Mouse (Mus musculus) layer of hippocampus, postnatal 14 days (tissue): ENCODE measurements around the gene Rps11. TPM values are rescaled to one million over a fixed set of nuclear protein-coding genes. Genes with fewer than 3 reads are reported as not detected.

Experiments used
- DNase-seq, 2 experiments: peaks; one replicate each; pipeline ENCODE4 v3.0.0; 2021 to 2022; ENCODE audit warnings: low spot score in 2 of 2, mixed read lengths in 1 of 2
- microRNA-seq, 2 experiments: library from miRNA; unstranded; fragments of <30 nt; microRNA quantifications; one replicate each; pipeline ENCODE4 v1.2.0; 2021
- total RNA-seq, 2 experiments: library from RNA; stranded (reverse); gene quantifications; 2 replicates each; pipeline ENCODE4 v1.2.3; 2021

Rps11 gene
- total RNA-seq, 2 experiments from 2014 or later: 427 to 461 TPM

GRCm38 (mm10) chr7:45090251-45090977, 33.8 kb downstream of the Rps11 start:
- DNase-seq: no peak

- no peak for DNase-seq
These were observed 35.6 kb downstream of the Rps11 start for GRCm38 (mm10) chr7:45088597-45088996.

- DNase-seq: no peak
These were observed 38.2 kb downstream of the Rps11 start for GRCm38 (mm10) chr7:45086084-45086483.

- DNase-seq: no peak
These were observed 40.8 kb downstream of the Rps11 start for GRCm38 (mm10) chr7:45083300-45083890.

GRCm38 (mm10) chr7:45082401-45083299, 41.6 kb downstream of the Rps11 start:
- DNase-seq: no peak

GRCm38 (mm10) chr7:45081016-45081415, 43.2 kb downstream of the Rps11 start:
- no peak for DNase-seq

GRCm38 (mm10) chr7:45079856-45080255, 44.4 kb downstream of the Rps11 start:
- DNase-seq: peak; percentile 90 to 94

GRCm38 (mm10) chr7:45078513-45078912, 45.7 kb downstream of the Rps11 start:
- peak in 1 of 2 experiments; percentile 61 for DNase-seq

GRCm38 (mm10) chr7:45077829-45078228, 46.4 kb downstream of the Rps11 start:
- no peak for DNase-seq

- no peak for DNase-seq
These were observed 46.9 kb downstream of the Rps11 start for GRCm38 (mm10) chr7:45077322-45077721.

GRCm38 (mm10) chr7:45076501-45076900, 47.7 kb downstream of the Rps11 start:
- no peak for DNase-seq

- no peak for DNase-seq
These were observed 48.8 kb downstream of the Rps11 start for GRCm38 (mm10) chr7:45075405-45075804.

GRCm38 (mm10) chr7:45073949-45074348, 50.3 kb downstream of the Rps11 start:
- DNase-seq: no peak

GRCm38 (mm10) chr7:45073171-45073707, 51.0 kb downstream of the Rps11 start:
- DNase-seq: no peak

Small RNA genes lying within 50 kb of the gene (microRNA-seq; reads per million reads assigned to microRNA genes)
- gene Mir150 (1,054 to 1,069 reads per million in 2 experiments), gene Mir5121 (15.9 to 20.1 reads per million in 2 experiments), gene Mir7055 (2.7 to 4.5 reads per million in 2 experiments)

Other genes starting within 250 kb of the Rps11 start
- gene Med25, start 231.7 kb downstream of the Rps11 start, total RNA-seq: 100 to 1,000 TPM; 106 to 111 TPM
- gene Fuz, start 228.4 kb downstream of the Rps11 start, total RNA-seq: 10 to 100 TPM; 21.0 to 21.4 TPM
- 100 to 1,000 TPM; 310 to 327 TPM for gene Ap2a1, start 194.9 kb downstream of the Rps11 start, total RNA-seq
- gene Tsks, start 181.2 kb downstream of the Rps11 start, total RNA-seq: under 1 TPM in 1 of 2 experiments, not detected in 1; 0.69 TPM
- 100 to 1,000 TPM; 115 to 116 TPM for gene Cpt1c, start 149.6 kb downstream of the Rps11 start, total RNA-seq
- 100 to 1,000 TPM; 163 to 195 TPM for gene Prmt1, start 137.9 kb downstream of the Rps11 start, total RNA-seq
- gene Irf3, start 126.8 kb downstream of the Rps11 start, total RNA-seq: 10 to 100 TPM; 33.8 to 46.5 TPM
- 1 to 10 TPM; 2.0 to 3.9 TPM for gene Bcl2l12, start 125.7 kb downstream of the Rps11 start, total RNA-seq
- gene Scaf1, start 108.1 kb downstream of the Rps11 start, total RNA-seq: 100 to 1,000 TPM; 153 to 158 TPM
- 10 to 100 TPM; 12.1 to 16.2 TPM for gene Rras, start 106.5 kb downstream of the Rps11 start, total RNA-seq
- 10 to 100 TPM; 67.3 to 67.9 TPM for gene Prr12, start 71.6 kb downstream of the Rps11 start, total RNA-seq
- 10 to 100 TPM; 49.2 to 55.4 TPM for gene Nosip, start 62.0 kb downstream of the Rps11 start, total RNA-seq
- 1 to 10 TPM; 5.3 to 7.4 TPM for gene Prrg2, start 61.8 kb downstream of the Rps11 start, total RNA-seq
- 10 to 100 TPM; 10.3 to 13.8 TPM for gene Rcn3, start 32.2 kb downstream of the Rps11 start, total RNA-seq
- gene Fcgrt, start 20.6 kb downstream of the Rps11 start, total RNA-seq: 10 to 100 TPM; 17.1 to 20.9 TPM
- gene Rpl13a, start 4.3 kb upstream of the Rps11 start, total RNA-seq: 100 to 1,000 TPM; 736 to 824 TPM
- gene Gm45713, start 11.8 kb upstream of the Rps11 start, total RNA-seq: under 1 TPM in 1 of 2 experiments, not detected in 1; 0.39 TPM
- 1 to 10 TPM; 4.5 to 5.8 TPM for gene Flt3l, start 12.0 kb upstream of the Rps11 start, total RNA-seq
- 10 to 100 TPM; 46.1 to 46.5 TPM for gene Pih1d1, start 29.9 kb upstream of the Rps11 start, total RNA-seq
- gene Aldh16a1, start 30.1 kb upstream of the Rps11 start, total RNA-seq: 10 to 100 TPM; 14.0 to 15.9 TPM
- gene Slc17a7, start 39.5 kb upstream of the Rps11 start, total RNA-seq: 1,000 to 10,000 TPM; 1,582 to 1,636 TPM
- gene Gfy, start 55.1 kb upstream of the Rps11 start, total RNA-seq: under 1 TPM in 1 of 2 experiments, not detected in 1; 0.26 TPM
- not detected for gene Pth2, start 56.6 kb upstream of the Rps11 start, total RNA-seq
- gene Ccdc155, start 80.5 kb upstream of the Rps11 start, total RNA-seq: 1 to 10 TPM; 2.0 to 2.7 TPM
- gene Dkkl1, start 87.7 kb upstream of the Rps11 start, total RNA-seq: 1 to 10 TPM; 2.6 to 3.3 TPM
- gene Tead2, start 91.3 kb upstream of the Rps11 start, total RNA-seq: 10 to 100 TPM in 1 of 2 experiments, 1 to 10 TPM in 1; 6.9 to 11.5 TPM
- gene Cd37, start 114.7 kb upstream of the Rps11 start, total RNA-seq: 1 to 10 TPM; 4.0 TPM
- gene Slc6a16, start 116.6 kb upstream of the Rps11 start, total RNA-seq: 1 to 10 TPM; 1.4 to 2.3 TPM
- not detected for gene Slc6a21, start 153.1 kb upstream of the Rps11 start, total RNA-seq
- gene Trpm4, start 209.3 kb upstream of the Rps11 start, total RNA-seq: 10 to 100 TPM; 14.8 to 15.5 TPM
- under 1 TPM; 0.50 to 0.69 TPM for gene Hrc, start 210.9 kb upstream of the Rps11 start, total RNA-seq
- 100 to 1,000 TPM; 133 TPM for gene Ppfia3, start 242.6 kb upstream of the Rps11 start, total RNA-seq
- gene Lin7b, start 246.1 kb upstream of the Rps11 start, total RNA-seq: 100 to 1,000 TPM; 148 to 157 TPM